Mouse (Mus musculus): ENCODE results near the gene Mab21l2.

Gene Mab21l2

DNA sequence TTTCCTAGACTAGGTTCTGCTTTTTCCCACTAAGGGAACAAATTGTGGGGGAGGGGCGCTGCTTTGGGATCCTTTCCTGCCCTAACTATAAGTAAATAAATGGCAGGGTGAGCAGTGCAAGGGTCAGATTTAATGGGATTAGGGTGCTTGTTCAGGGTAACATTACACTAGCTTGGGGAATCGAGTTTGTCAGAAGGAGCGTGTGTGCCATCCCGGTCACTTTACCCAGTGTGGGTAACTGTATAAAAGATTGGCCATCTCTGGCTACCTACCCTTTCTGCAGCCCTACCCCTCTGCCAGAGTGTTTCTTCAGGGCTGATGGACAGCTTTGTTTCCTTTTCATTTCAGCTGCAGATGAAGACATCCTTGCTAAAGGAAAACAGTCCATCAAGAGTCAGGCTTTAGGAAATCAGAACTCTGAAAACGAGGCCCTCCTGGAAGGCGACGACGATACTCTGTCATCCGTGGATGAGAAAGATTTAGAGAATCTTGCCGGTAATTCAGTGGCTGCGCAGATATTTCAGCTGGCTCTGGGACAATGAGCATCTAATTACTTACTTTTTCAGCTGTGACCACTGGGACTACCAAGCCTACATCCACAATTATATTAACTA, 8.8 kb downstream of the Mab21l2 start:
- peak; percentile 76 for DNase-seq (ENCODE audit: low spot score)

DNA sequence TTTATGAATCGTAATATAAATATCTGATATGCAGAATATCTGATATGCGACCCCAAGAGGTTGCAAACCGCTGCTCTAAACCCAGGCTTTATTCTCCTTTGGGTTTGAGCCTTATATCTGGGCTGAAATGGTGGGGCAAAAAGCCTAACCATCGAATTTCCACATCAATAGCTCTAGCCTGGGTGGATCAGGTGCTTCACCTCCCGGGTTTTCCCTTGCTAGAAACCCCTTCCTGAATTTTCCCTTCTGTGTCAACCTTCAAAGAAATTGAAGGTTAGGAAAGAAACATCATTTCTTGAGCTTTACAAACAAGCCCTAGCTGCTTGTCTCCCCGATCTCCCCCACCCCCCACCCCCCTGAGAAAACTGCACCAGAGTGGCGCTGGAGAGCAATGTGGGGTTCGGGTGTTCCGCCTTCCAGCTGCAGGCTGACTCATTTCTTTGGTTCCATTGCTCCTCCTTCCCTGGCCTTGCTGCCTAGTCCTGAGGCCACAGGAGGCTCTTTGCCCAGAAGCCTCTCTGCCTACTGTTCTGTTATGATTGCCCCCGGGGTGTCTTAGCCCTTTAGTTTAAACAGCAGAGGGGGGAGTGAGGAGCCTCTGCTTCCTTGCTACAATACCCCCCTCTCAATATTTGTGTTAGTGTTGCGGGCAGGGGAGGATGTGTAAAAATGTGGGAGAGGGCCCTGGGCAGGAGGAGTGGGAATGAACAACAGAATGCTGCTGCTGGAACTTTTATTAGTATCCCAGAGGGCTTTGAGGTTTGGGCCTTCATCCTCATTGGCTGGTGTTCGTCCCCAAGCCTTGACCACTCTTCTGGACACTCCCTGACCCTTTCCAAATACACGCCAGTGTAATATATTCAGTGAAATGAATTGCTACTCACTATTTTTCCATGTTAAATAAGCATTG, 9.5 kb downstream of the Mab21l2 start:
- peak; percentile 51 for DNase-seq (ENCODE audit: low spot score)

GRCm38 (mm10) chr3:86536751-86537150, 11.7 kb downstream of the Mab21l2 start:
- DNase-seq (ENCODE audit: low spot score), result peak; percentile 43

GRCm38 (mm10) chr3:86531531-86532269, 16.7 kb downstream of the Mab21l2 start:
- DNase-seq (ENCODE audit: low spot score), result peak; percentile 77

DNA sequence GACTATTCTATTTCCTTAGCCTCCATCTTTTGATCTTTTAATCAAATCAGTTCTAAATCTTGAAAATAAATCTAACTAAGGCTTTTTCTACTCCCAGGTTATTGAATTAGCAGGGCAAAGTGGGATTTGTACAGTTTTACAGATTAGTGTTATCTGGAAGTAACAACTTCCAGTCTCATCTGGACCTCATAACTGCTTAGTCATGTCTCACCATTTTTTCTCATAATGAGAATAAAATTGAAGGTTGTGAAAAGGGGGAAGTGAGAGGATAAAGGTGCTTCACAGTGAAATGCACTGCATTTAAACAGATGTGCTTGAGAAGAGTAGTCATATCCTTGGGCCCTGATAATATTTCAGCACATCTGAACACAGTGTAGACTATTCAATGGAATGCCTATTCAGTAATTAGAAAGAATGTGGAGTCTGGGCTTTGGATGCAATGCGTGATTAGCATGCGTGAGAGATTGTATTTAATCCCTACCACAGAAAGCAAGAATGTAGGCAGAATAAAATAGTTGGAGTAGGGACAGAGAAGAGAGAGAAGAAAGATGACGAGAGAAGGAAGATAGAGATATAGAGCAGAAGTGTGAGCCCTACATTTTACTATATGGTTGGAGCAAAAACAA, 25.4 kb downstream of the Mab21l2 start:
- no peak for DNase-seq (ENCODE audit: low spot score)

DNA sequence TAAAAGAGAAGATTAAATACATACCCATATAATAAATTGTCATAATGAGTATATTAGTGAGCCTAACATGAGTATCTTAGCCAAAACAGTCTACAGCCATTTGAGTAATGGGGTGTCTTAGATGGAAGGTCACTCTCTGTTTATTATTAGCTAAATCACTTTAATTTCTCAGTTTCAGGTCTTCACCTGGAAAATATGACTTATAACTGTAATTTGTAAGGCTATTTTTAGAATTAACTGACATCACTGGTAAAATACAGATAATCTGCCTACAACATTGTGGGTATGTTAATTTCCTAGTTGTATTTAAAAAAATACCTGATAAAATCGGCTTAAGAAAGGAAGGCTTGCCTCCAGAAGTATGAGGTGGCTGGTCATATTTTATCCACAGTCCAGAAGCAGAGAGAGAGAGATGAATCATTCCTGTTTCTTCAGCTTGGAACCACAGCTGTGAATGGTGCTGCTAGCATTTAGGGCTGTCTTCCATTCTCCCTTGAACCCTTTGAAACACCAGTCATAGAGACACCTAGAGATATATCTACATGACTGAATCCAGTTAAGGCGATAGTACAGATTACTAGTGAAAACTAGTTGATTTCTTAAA, 29.8 kb downstream of the Mab21l2 start:
- DNase-seq (ENCODE audit: low spot score), result no peak

- DNase-seq (ENCODE audit: low spot score), result no peak
Observed at GRCm38 (mm10) chr3:86500586-86500985, 47.8 kb downstream of the Mab21l2 start.

Measured in embryo, embryonic 10.5 days (tissue).